Mouse (Mus musculus): Measurements from ENCODE around the gene Prr15.

Prr15 gene

DNA sequence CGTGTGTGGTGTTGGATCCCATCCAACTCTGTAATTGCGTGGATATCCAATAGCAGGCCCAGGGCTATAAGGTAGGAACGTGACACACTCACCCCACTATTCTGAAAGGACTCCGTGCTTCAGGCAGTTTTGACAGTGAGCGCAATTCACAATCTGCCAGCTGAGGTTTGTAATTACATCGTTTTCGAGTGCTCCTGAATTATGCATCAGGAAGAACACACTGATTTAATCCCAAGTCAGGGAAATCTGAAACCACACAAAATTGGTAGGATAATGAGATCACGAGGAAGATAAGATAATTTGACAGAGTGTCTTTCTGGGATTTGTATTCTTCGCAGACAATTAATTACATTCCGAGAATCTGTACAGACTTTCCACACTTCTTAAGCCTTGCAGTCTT is 6.1 kb downstream of the Prr15 start:
- no peak for DNase-seq (ENCODE audit: low read depth in 2 of 2, low spot score in 2 of 2)

- no peak for DNase-seq (ENCODE audit: low read depth in 2 of 2, low spot score in 2 of 2)
Observed at GRCm38 (mm10) chr6:54332203-54332602, 6.6 kb downstream of the Prr15 start.

DNA sequence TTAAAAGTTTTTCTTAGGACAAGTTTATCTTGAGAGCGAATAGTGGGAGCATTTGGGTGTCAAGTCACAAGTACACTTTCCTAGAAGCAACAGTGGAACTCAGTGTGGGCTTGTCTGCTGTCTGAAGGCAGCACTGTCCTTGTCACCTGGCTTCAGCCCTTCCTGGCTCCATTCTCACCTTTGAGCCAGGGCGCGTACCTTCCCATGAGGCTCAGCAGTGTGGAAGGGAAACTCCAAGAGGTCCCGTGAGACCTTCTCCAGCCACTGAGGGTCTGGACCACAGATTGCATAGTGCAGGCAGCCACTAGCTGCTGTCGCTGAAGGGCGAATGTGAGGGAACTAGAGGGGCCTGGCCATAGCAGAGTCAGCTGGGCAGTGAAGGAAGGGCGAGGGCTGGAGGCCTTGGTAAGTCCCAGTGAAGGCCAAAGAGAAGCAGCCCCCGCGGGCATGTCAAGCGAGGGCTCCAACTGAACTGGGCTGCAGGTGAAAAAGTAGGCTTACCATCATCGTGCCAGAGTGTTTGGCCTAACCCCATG is 7.5 kb downstream of the Prr15 start:
- DNase-seq (ENCODE audit: low read depth in 2 of 2, low spot score in 2 of 2), result no peak

GRCm38 (mm10) chr6:54333652-54334396 is 8.2 kb downstream of the Prr15 start:
- DNase-seq (ENCODE audit: low read depth in 2 of 2, low spot score in 2 of 2), result no peak

GRCm38 (mm10) chr6:54337321-54337720 is 11.7 kb downstream of the Prr15 start:
- DNase-seq (ENCODE audit: low read depth in 2 of 2, low spot score in 2 of 2), result no peak

- no peak for DNase-seq (ENCODE audit: low read depth in 2 of 2, low spot score in 2 of 2)
Observed at GRCm38 (mm10) chr6:54341133-54341532, 15.5 kb downstream of the Prr15 start.

GRCm38 (mm10) chr6:54342223-54342622 is 16.6 kb downstream of the Prr15 start:
- no peak for DNase-seq (ENCODE audit: low read depth in 2 of 2, low spot score in 2 of 2)

GRCm38 (mm10) chr6:54351860-54352259 is 26.2 kb downstream of the Prr15 start:
- DNase-seq (ENCODE audit: low read depth in 2 of 2, low spot score in 2 of 2), result no peak

- no peak for DNase-seq (ENCODE audit: low read depth in 2 of 2, low spot score in 2 of 2)
Observed at GRCm38 (mm10) chr6:54352931-54353690, 27.5 kb downstream of the Prr15 start.

DNA sequence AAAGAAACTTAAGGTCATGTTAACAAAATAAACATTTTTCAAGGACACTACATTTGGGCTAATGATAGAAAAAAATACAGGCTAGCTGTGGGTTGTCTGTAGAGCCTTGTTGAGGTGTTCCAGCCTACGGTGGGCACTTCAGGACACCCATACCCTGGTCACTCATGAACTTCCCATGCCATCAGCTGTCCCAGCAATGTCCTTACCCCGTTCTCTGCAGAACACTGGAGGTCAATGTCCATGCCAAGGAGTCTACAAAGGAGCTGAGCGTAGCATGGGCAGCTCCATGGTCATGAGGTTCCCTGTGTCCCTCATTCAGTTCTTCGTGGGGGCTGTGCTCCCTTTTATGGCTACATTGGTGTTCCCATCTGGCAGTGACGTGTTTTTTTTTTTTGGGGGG is 28.1 kb downstream of the Prr15 start:
- no peak for DNase-seq (ENCODE audit: low read depth in 2 of 2, low spot score in 2 of 2)

DNA sequence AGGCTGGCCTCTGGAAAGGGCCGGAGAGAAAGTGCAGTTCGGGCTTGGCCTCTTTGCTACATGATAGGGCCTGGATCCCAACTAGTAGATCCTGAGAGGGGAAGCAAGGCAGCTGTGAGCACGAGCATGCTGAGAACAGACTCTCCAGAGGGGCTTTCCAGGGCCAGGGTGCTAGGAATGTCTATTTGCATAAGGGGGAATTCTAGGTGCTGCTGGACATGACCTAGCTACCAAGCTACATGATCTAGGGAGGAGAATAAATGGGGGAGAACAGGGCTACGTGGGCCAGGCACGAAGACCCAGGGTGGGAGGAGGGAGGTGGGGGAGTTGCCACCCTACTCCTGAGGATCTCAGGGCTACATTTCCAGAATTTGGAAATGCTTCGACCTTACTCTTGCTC is 30.0 kb downstream of the Prr15 start:
- DNase-seq (ENCODE audit: low read depth in 2 of 2, low spot score in 2 of 2), result no peak

DNA sequence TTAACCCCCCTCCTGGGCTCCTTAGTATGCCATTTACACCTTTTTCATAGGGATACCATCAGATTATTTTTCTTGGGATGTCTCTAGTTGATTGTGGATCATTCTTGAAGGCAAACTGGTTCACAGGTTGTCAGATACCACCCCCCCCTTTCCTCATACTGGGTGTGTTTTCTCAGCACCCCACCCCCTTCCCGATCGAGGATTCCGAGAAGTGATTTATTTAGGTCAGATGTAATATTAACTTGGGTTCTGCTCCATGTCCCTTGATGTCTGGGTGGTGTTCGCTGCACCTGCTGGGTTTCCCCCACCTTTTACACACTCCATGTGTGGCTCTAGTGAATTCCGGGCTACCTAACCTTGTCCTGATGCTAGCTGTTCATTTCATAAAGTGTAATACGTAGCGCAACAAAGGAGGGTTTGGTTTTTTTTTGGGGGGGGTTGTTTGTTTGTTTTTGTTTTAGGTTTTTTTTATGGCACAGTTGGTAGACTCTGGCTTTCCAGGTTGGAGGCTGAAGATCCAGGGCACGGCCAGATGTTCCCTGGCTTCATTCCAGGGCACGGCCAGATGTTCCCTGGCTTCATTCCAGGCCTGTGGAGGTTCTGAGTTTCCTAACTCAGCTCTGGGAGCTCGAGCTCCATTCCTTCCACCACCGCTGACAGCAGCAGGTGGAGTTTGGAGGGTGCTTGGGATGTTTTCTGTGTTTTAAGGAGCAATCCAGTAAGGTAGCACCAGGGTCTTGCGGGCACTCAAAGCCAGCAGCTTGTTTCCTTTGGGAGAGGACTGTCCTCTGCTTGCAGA is 37.1 kb downstream of the Prr15 start:
- no peak for DNase-seq (ENCODE audit: low read depth in 2 of 2, low spot score in 2 of 2)

GRCm38 (mm10) chr6:54364406-54365136 is 38.9 kb downstream of the Prr15 start:
- DNase-seq (ENCODE audit: low read depth in 2 of 2, low spot score in 2 of 2), result no peak

DNA sequence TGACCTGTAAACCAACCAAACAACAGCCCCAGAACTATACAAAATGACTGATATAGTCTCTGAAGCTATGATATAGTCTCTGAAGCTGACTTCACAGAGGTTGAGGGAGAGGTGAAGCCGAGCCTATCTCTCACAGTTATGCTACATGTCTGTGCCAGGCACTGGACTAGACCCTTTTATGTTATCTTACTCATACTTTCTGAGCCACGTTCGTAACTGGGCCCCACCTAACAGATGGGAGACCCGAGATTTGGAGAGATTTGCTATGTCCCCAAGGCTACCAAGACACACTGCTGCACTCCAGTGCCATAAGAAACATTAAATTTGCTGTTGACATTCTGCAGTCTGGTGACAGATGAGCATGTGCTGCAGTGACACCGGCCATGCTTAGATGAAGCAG is 41.0 kb downstream of the Prr15 start:
- no peak for DNase-seq (ENCODE audit: low read depth in 2 of 2, low spot score in 2 of 2)

GRCm38 (mm10) chr6:54368071-54368470 is 42.4 kb downstream of the Prr15 start:
- DNase-seq (ENCODE audit: low read depth in 2 of 2, low spot score in 2 of 2), result no peak

DNA sequence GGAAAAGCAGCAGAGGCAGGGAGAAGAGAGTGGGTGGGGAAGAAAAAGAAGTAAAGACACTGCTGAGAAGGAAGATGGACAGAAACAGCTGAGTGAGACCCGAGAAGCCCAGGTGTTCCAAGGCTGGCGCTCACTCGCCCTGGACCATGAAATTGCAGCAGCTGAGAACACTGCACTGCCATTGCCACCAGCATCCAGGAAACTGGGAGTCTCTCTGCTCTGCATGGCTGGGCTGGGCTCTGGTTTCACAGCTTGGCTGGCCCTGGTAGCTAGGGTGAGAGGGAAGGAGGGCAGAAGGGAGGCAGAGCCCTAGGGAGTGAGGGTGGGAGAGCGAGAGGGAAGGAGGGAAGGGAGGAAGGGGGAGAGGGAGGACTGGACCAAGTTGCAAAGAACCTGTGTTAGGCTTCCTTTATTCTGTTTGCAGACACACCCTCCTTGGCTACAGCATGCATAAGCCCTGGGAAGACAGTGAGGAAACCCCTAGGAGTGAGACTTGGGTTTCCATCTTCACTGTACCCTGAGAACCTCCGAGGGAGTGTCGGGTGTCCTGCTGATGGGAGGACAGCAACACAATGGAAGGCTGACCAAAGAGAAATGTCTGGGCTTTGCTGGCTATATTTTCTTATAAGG is 44.4 kb downstream of the Prr15 start:
- no peak for DNase-seq (ENCODE audit: low read depth in 2 of 2, low spot score in 2 of 2)

- no peak for DNase-seq (ENCODE audit: low read depth in 2 of 2, low spot score in 2 of 2)
Observed at GRCm38 (mm10) chr6:54371874-54372273, 46.2 kb downstream of the Prr15 start.

DNA sequence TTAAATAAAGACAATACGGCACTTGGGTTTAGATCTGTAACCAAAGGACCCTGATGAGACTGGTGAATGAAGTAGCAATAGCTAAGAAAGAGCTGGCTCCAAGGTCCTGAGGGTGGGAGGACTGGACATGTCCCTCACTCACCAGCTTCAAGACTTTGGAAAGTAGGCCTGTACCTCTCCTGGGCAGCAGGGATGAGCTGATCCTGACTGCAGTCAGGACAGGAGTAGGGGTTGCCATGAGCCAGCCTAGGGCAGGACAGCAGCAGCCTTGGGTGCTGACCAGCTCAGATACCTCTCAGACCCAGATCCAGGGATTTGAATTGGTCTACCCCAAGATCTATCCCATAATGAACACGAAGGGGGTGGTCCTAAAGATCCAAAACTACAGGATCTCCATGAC is 53.7 kb downstream of the Prr15 start:
- DNase-seq (ENCODE audit: low read depth in 2 of 2, low spot score in 2 of 2), result no peak

Data from CD8-positive naive resting alpha-beta T cell, adult 2 months (primary cell).